Mouse (Mus musculus) forebrain, postnatal 0 days (tissue): ENCODE measurements around the gene Prss36. TPM values are rescaled to one million over a fixed set of nuclear protein-coding genes. Genes with fewer than 3 reads are reported as not detected.
"Not testable (repeated sequence)": the region's sequence is repeated elsewhere in the genome, so short reads cannot be mapped to it uniquely, and the experiment has no call there.

Experiments used
- ATAC-seq: fragments of 200-750 bp; cut with Nextera tagmentation; 2 replicates; pipeline ENCODE4 v1.8.0; 2017; ENCODE audit warnings: mild to moderate bottlenecking, moderate library complexity
- DNase-seq: peaks from one replicate; pipeline ENCODE4 v3.0.0-alpha.2; 2015
- H3K27ac ChIP-seq: fragments of 300-500 bp; sonication (generic); 2 replicates; pipeline ENCODE4 v1.5.1; 2014; ENCODE audit warnings: low read depth, mild to moderate bottlenecking, antibody characterized with exemption, low read length, moderate library complexity, mixed read lengths
- H3K27me3 ChIP-seq: fragments of 300-500 bp; sonication (generic); 2 replicates; pipeline ENCODE4 v1.6.1; 2014; ENCODE audit warnings: mild to moderate bottlenecking, low read length, mixed read lengths; ENCODE audit not compliant: insufficient read depth
- H3K36me3 ChIP-seq: fragments of 300-500 bp; sonication (generic); 2 replicates; pipeline ENCODE4 v1.6.1; 2014; ENCODE audit warnings: mild to moderate bottlenecking, moderate library complexity; ENCODE audit not compliant: insufficient read depth
- H3K4me1 ChIP-seq: fragments of 300-500 bp; sonication (generic); 2 replicates; pipeline ENCODE4 v1.6.1; 2014; ENCODE audit warnings: antibody characterized with exemption; ENCODE audit not compliant: insufficient read depth
- H3K4me2 ChIP-seq: fragments of 300-500 bp; sonication (generic); 2 replicates; pipeline ENCODE4 v1.6.1; 2014; ENCODE audit warnings: low read depth, mild to moderate bottlenecking, moderate library complexity
- H3K4me3 ChIP-seq: fragments of 300-500 bp; sonication (generic); 2 replicates; pipeline ENCODE4 v1.5.1; 2014; ENCODE audit warnings: low read depth, low read length, mixed read lengths
- H3K9ac ChIP-seq: fragments of 300-500 bp; sonication (generic); 2 replicates; pipeline ENCODE4 v1.6.1; 2014; ENCODE audit warnings: mild to moderate bottlenecking
- H3K9me3 ChIP-seq: fragments of 300-500 bp; sonication (generic); 2 replicates; pipeline ENCODE4 v1.6.1; 2016; ENCODE audit warnings: low read length
- CTCF ChIP-seq: sonication (generic); IDR thresholded peaks from 2 replicates; pipeline ENCODE4 v1.5.1; 2016; ENCODE audit warnings: antibody characterized with exemption, control low read depth, low read depth
- WGBS: fragments of 180-500 bp; shearing (Covaris S2); extraction: QIAGEN DNeasy Blood & Tissue Kit; methylation state at CpG from one replicate; pipeline ENCODE4 v1.1.7; 2014; 5-methylcytosine and 5-hydroxymethylcytosine counted together
- polyA plus RNA-seq: library from polyadenylated mRNA; unstranded; fragments of >200 nt; fragmentation: Nextera tagmentation; extraction: Ambion mirVana; gene quantifications from 2 replicates; pipeline ENCODE4 v1.2.1, GENCODE M21; 2015
- total RNA-seq: library from RNA; depleted of rRNA; stranded (reverse); fragments of >200 nt; gene quantifications from 2 replicates; pipeline ENCODE4 v1.2.3, GENCODE M21; 2014

Gene Prss36
- total and polyA plus RNA-seq, 2 experiments from 2014 or later = 6.4 to 15.6 TPM

DNA sequence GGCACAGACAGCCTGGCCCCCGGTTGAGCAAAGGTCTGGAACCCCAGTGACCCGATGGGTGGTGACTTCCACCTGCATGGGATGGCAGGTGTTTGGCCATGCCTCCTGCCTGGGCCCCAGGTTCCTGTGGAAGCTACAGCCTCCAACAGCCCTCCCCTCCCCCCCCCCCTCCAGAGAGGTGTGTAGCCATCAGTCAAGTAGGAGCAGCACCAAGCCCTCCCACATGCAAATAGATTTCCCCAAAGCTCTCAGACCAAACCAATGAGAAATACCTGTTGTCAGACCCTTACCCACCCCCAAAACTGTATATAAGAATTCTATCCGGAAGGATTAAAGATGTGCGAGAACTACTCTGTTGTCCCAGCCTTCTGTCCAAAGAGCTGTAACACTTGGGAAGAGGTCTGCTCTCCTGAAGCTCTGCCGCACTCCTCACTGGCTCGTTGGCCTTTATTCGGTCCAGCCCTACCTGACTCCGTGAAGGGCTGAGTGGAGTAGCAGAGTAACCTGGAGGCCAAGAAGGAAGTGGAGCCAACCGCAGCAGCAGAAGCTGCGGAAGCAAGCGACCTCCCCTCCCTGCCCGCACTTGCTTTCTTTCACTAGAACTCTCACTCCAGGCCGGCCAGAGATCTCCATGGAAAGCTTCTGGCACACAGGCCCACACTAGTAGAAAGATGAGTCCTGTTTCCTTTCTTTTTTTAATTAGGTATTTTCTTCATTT lies 6.5 kb upstream of the Prss36 start:
- DNase-seq (no peak), ATAC-seq (no peak)
- H3K27ac ChIP-seq = no peak overlapping the region
- no peaks in the 10 kb centered on the region for H3K9me3 ChIP-seq
- 45% methylated on average over 13 of the region's 13 CpGs for WGBS
- no peak overlapping the region for H3K9ac ChIP-seq
- H3K4me3 ChIP-seq = no peak overlapping the region
- H3K4me2 ChIP-seq = no peak overlapping the region
- no peaks in the 10 kb centered on the region for H3K27me3 ChIP-seq
- TF ChIP-seq CTCF = no peak
- no peaks in the 10 kb centered on the region for H3K36me3 ChIP-seq
- H3K4me1 ChIP-seq = no peaks in the 10 kb centered on the region

GRCm38 (mm10) chr7:127944614-127945013 lies 1.9 kb downstream of the Prss36 start:
- H3K4me2 ChIP-seq = no peak overlapping the region
- WGBS = 12% methylated on average over 23 of the region's 23 CpGs
- H3K27ac ChIP-seq = no peak overlapping the region
- DNase-seq (no peak), ATAC-seq (no peak)
- H3K9me3 ChIP-seq = no peaks in the 10 kb centered on the region
- no peak overlapping the region for H3K9ac ChIP-seq
- H3K36me3 ChIP-seq = no peaks in the 10 kb centered on the region
- no peak overlapping the region for H3K4me3 ChIP-seq
- H3K27me3 ChIP-seq = peaks cover 8% of the 10 kb centered on the region
- H3K4me1 ChIP-seq = no peaks in the 10 kb centered on the region
- TF ChIP-seq CTCF = no peak

DNA sequence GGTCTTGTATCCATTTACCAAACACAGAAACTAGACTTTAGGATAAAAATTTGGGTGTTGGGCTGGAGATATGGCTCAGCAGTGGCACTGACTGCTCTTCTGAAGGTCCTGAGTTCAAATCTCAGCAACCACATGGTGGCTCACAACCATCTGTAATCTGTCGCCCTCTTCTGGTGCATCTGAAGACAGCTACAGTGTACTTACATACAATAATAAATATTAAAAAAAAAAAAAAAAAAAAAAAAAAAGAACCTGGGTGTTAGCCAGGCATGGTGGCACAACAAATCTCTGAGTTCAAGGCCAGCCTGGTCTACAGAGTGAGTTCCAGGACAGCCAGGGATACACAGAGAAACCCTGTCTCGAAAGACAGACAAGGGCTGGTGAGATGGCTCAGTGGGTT lies 4.4 kb downstream of the Prss36 start:
- H3K4me3 ChIP-seq, H3K27me3 ChIP-seq, DNase-seq, H3K36me3 ChIP-seq, ATAC-seq, H3K9ac ChIP-seq, H3K27ac ChIP-seq, H3K4me1 ChIP-seq, H3K9me3 ChIP-seq, H3K4me2 ChIP-seq: not testable (repeated sequence)
- WGBS = 59% methylated on average over 2 of the region's 2 CpGs

GRCm38 (mm10) chr7:127936216-127936884 lies 10.2 kb downstream of the Prss36 start:
- Histone ChIP-seq H3K9me3 (no peaks in the 10 kb centered on the region), H3K27ac (peak overlapping the region; percentile 89), H3K4me1 (0 out of 2 replicates have a peak, but pooled peaks cover 3% of the 10 kb centered on the region), H3K27me3 (no peaks in the 10 kb centered on the region), H3K4me2 (peak overlapping the region; percentile 90), H3K4me3 (peak overlapping the region; percentile 77), H3K36me3 (no peaks in the 10 kb centered on the region), H3K9ac (peak overlapping the region; percentile 93)
- 55% methylated on average over 18 of the region's 18 CpGs for WGBS
- no peak for DNase-seq
- TF ChIP-seq CTCF = no peak
- no peak for ATAC-seq

- ATAC-seq (peak; percentile 66), DNase-seq (no peak)
- H3K36me3 ChIP-seq = no peaks in the 10 kb centered on the region
- H3K27me3 ChIP-seq = no peaks in the 10 kb centered on the region
- H3K27ac ChIP-seq = peak overlapping the region; percentile 89
- 0 out of 2 replicates have a peak, but pooled peaks cover 3% of the 10 kb centered on the region for H3K4me1 ChIP-seq
- TF ChIP-seq CTCF = no peak
- H3K4me3 ChIP-seq = peak overlapping the region; percentile 77
- H3K9ac ChIP-seq = peak overlapping the region; percentile 93
- WGBS = under 1% methylated on average over 38 of the region's 38 CpGs
- no peaks in the 10 kb centered on the region for H3K9me3 ChIP-seq
- peak overlapping the region; percentile 90 for H3K4me2 ChIP-seq
Measured at GRCm38 (mm10) chr7:127935748-127936159, 10.8 kb downstream of the Prss36 start.

GRCm38 (mm10) chr7:127935028-127935722 lies 11.3 kb downstream of the Prss36 start:
- DNase-seq = peak; percentile 96
- Histone ChIP-seq H3K9me3 (no peaks in the 10 kb centered on the region), H3K4me1 (0 out of 2 replicates have a peak, but pooled peaks cover 3% of the 10 kb centered on the region), H3K36me3 (no peaks in the 10 kb centered on the region), H3K27ac (peak overlapping the region; percentile 89), H3K4me2 (peak overlapping the region; percentile 90), H3K27me3 (no peaks in the 10 kb centered on the region), H3K4me3 (peak overlapping the region; percentile 77), H3K9ac (peak overlapping the region; percentile 93)
- TF ChIP-seq CTCF = peak; percentile 99
- ATAC-seq = peak; percentile 98
- 6% methylated on average over 31 of the region's 32 CpGs for WGBS
